Mouse (Mus musculus): ENCODE measurements around the gene Vps33b. TPM values are rescaled to one million over a fixed set of nuclear protein-coding genes. Genes with fewer than 3 reads are reported as not detected.

The Vps33b gene
- total and polyA plus RNA-seq, 3 experiments = 23.4 to 24.9 TPM; not detected in 1

DNA sequence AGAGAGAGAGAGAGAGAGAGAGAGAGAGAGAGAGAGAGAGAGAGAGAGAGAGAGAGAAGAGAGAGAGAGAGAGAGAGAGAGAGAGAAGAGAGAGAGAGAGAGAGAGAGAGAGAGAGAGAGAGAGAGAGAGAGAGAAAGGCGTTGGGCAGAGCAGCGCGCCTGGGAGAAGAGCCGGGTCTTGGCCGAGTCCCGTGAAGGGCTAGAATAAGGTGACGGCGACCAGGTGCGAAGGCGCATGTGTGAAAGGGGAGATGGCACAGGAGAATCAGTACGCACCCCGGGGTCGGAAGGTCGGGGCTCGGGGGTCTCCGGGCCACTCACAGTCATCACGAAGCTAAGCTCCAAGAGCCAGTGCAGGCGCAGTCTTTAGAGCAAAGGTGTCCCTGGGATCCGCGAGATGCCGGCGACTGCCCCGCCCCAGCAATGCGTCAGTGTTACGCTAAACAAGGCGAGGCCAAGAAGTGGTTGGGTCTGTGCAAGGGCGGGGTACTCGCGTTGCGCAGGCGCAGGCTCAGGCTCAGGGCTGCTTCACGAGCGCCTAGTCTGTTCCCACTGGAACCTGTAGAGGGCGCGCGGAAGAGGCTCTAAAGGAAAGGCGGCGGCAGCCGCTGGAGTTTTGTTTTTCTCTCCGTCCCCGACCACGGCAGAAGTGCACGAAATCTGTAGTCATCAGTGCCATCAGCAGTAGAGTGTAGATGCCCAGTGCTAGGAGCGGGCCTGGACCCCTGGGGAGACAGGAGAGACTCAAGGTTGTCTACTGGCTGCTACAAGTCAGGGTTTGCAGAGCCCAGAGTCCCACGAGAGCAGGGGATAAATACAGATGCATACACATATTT lies 70.6 kb downstream of the Vps33b start (continued):
- TF ChIP-seq MEF2A (IDR thresholded peaks at IDR 0.05; ENCODE audit: extremely low read depth, insufficient replicate concordance, low read depth, low read length, poor library complexity, severe bottlenecking) (no peak), USF1 (IDR thresholded peaks at IDR 0.05; ENCODE audit: low read depth, low read length) (no peak), ETS1 (IDR thresholded peaks at IDR 0.05; ENCODE audit: low read depth, low read length) (no peak), TBP (IDR thresholded peaks at IDR 0.05; ENCODE audit: low read depth, low read length) (peak; percentile 48; the same call in 1 of the 2 replicates), ZKSCAN1 (IDR thresholded peaks at IDR 0.05; ENCODE audit: low read depth, low read length) (no peak), BHLHE40 (IDR thresholded peaks at IDR 0.05; ENCODE audit: borderline replicate concordance, low read depth, low read length) (no peak), CTCF (IDR thresholded peaks at IDR 0.05 in 2 of 3, conservative IDR thresholded peaks at IDR 0.05 in 1 of 3; ENCODE audit: control insufficient read depth in 1 of 3, insufficient read depth in 1 of 3, low read depth in 2 of 3, low read length in 3 of 3, poor library complexity in 1 of 3, severe bottlenecking in 1 of 3) (peak; percentile 70 to 87 (median 86)), E2F4 (IDR thresholded peaks at IDR 0.05; ENCODE audit: borderline replicate concordance, low read depth, low read length) (no peak), KAT2A (conservative IDR thresholded peaks at IDR 0.05; ENCODE audit: low read depth, low read length) (no peak; the same call in 1 of the 2 replicates), MYC (IDR thresholded peaks at IDR 0.05; ENCODE audit: low read depth, low read length) (0 out of 2 replicates have a peak, but pooled peaks have one; percentile 33), MXI1 (IDR thresholded peaks at IDR 0.05; ENCODE audit: low read depth, low read length) (peak; percentile 55; the same call in 1 of the 2 replicates), ZNF384 (IDR thresholded peaks at IDR 0.05; ENCODE audit: low read depth, low read length) (no peak), POLR2AphosphoS2 (IDR thresholded peaks at IDR 0.05; ENCODE audit: low read length) (peak; percentile 76; the same call in 1 of the 2 replicates), MAX (IDR thresholded peaks at IDR 0.05; ENCODE audit: low read length) (peak; percentile 28; the same call in 1 of the 2 replicates), JUND (IDR thresholded peaks at IDR 0.05; ENCODE audit: low read depth, low read length) (no peak), MYB (IDR thresholded peaks at IDR 0.05; ENCODE audit: low read depth, low read length) (no peak), RAD21 (IDR thresholded peaks at IDR 0.05; ENCODE audit: low read depth, low read length) (peak; percentile 49), GABPA (IDR thresholded peaks at IDR 0.05; ENCODE audit: low read depth, low read length) (no peak), EP300 (IDR thresholded peaks at IDR 0.05; ENCODE audit: low read depth in 1 of 2, low read length in 2 of 2) (no peak)

- Histone ChIP-seq H3K79me2 (ENCODE audit: control insufficient read depth, insufficient read depth, low read length, poor library complexity) (peaks cover 11% of the 10 kb centered on the region), H3K4me1 (ENCODE audit: control insufficient read depth in 1 of 2, insufficient read depth in 2 of 2, low read length in 2 of 2) (peaks cover 0 to 31% of the 10 kb centered on the region in 2 experiments; a peak in 3 of 4 replicates), H3K27ac (ENCODE audit: control insufficient read depth, low read depth, low read length) (peak within 1 kb of the TSS; percentile 38), H3K9ac (ENCODE audit: control insufficient read depth, low read depth, low read length, poor library complexity, severe bottlenecking) (peak within 1 kb of the TSS; percentile 69), H3K27me3 (ENCODE audit: control insufficient read depth in 1 of 2, insufficient read depth in 2 of 2, low read length in 2 of 2) (no peaks in the 10 kb centered on the region), H3K9me3 (replicated peaks; ENCODE audit: insufficient read depth, low read length) (no peaks in the 10 kb centered on the region), H3K36me3 (ENCODE audit: control insufficient read depth in 1 of 2, insufficient read depth in 2 of 2, low read length in 2 of 2) (peaks cover 0 to 12% of the 10 kb centered on the region in 2 experiments; a peak in 2 of 4 replicates), H3K4me3 (ENCODE audit: control insufficient read depth in 1 of 2, insufficient read depth in 1 of 2, low read depth in 2 of 2, low read length in 2 of 2) (peak within 1 kb of the TSS; percentile 70 to 77)
- DNase-seq (ENCODE audit: low read depth, low spot score) = peak; percentile 88
- TF ChIP-seq MAZ (IDR thresholded peaks at IDR 0.05; ENCODE audit: low read depth, low read length) (no peak), GATA1 (IDR thresholded peaks at IDR 0.05; ENCODE audit: low read depth, low read length) (no peak), MAX (IDR thresholded peaks at IDR 0.05; ENCODE audit: low read length) (no peak), ZNF384 (IDR thresholded peaks at IDR 0.05; ENCODE audit: low read depth, low read length) (peak; percentile 36; the same call in 1 of the 2 replicates), POLR2AphosphoS2 (IDR thresholded peaks at IDR 0.05; ENCODE audit: low read length) (no peak), MEF2A (IDR thresholded peaks at IDR 0.05; ENCODE audit: extremely low read depth, insufficient replicate concordance, low read depth, low read length, poor library complexity, severe bottlenecking) (no peak), KAT2A (conservative IDR thresholded peaks at IDR 0.05; ENCODE audit: low read depth, low read length) (no peak), USF1 (IDR thresholded peaks at IDR 0.05; ENCODE audit: low read depth, low read length) (no peak), HCFC1 (IDR thresholded peaks at IDR 0.05; ENCODE audit: low read depth, low read length) (no peak), CHD2 (IDR thresholded peaks at IDR 0.05; ENCODE audit: low read length) (no peak), SMC3 (IDR thresholded peaks at IDR 0.05; ENCODE audit: low read depth, low read length) (peak; percentile 78), E2F4 (IDR thresholded peaks at IDR 0.05; ENCODE audit: borderline replicate concordance, low read depth, low read length) (no peak), TCF12 (IDR thresholded peaks at IDR 0.05; ENCODE audit: low read depth, low read length) (no peak), GABPA (IDR thresholded peaks at IDR 0.05; ENCODE audit: low read depth, low read length) (no peak), MYB (IDR thresholded peaks at IDR 0.05; ENCODE audit: low read depth, low read length) (no peak), UBTF (IDR thresholded peaks at IDR 0.05; ENCODE audit: borderline replicate concordance, insufficient read depth, low read depth, low read length) (no peak), CHD1 (IDR thresholded peaks at IDR 0.05; ENCODE audit: low read depth, low read length) (no peak), NRF1 (IDR thresholded peaks at IDR 0.05; ENCODE audit: insufficient read depth, low read depth, low read length, poor library complexity, severe bottlenecking) (no peak; the same call in 1 of the 2 replicates), MAFK (IDR thresholded peaks at IDR 0.05; ENCODE audit: borderline replicate concordance, low read depth, low read length) (no peak), ZC3H11A (IDR thresholded peaks at IDR 0.05; ENCODE audit: low read depth, low read length) (peak; percentile 48; the same call in 1 of the 2 replicates), POLR2A (IDR thresholded peaks at IDR 0.05; ENCODE audit: control insufficient read depth in 1 of 2, insufficient read depth in 1 of 2, low read depth in 1 of 2, low read length in 2 of 2, poor library complexity in 1 of 2) (no peak), TBP (IDR thresholded peaks at IDR 0.05; ENCODE audit: low read depth, low read length) (no peak)
Measured at GRCm38 (mm10) chr7:80340793-80341192, 71.3 kb downstream of the Vps33b start, which contains the start of gene Unc45a. Gene Unc45a (minus strand): TSS chr7:80341005.
